Mouse (Mus musculus) forebrain, postnatal 0 days (tissue): Measurements from ENCODE around the gene Dgki. TPM values are rescaled to one million over a fixed set of nuclear protein-coding genes. Genes with fewer than 3 reads are reported as not detected.

ENCODE experiments used
- ATAC-seq: fragments of 200-750 bp; cut with Nextera tagmentation; 2 replicates; pipeline ENCODE4 v1.8.0; 2017; ENCODE audit warnings: mild to moderate bottlenecking, moderate library complexity
- DNase-seq: peaks from one replicate; pipeline ENCODE4 v3.0.0-alpha.2; 2015
- H3K27ac ChIP-seq: fragments of 300-500 bp; sonication (generic); 2 replicates; pipeline ENCODE4 v1.5.1; 2014; ENCODE audit warnings: low read depth, mild to moderate bottlenecking, antibody characterized with exemption, low read length, moderate library complexity, mixed read lengths
- H3K27me3 ChIP-seq: fragments of 300-500 bp; sonication (generic); 2 replicates; pipeline ENCODE4 v1.6.1; 2014; ENCODE audit warnings: mild to moderate bottlenecking, low read length, mixed read lengths; ENCODE audit not compliant: insufficient read depth
- H3K36me3 ChIP-seq: fragments of 300-500 bp; sonication (generic); 2 replicates; pipeline ENCODE4 v1.6.1; 2014; ENCODE audit warnings: mild to moderate bottlenecking, moderate library complexity; ENCODE audit not compliant: insufficient read depth
- H3K4me1 ChIP-seq: fragments of 300-500 bp; sonication (generic); 2 replicates; pipeline ENCODE4 v1.6.1; 2014; ENCODE audit warnings: antibody characterized with exemption; ENCODE audit not compliant: insufficient read depth
- H3K4me2 ChIP-seq: fragments of 300-500 bp; sonication (generic); 2 replicates; pipeline ENCODE4 v1.6.1; 2014; ENCODE audit warnings: low read depth, mild to moderate bottlenecking, moderate library complexity
- H3K4me3 ChIP-seq: fragments of 300-500 bp; sonication (generic); 2 replicates; pipeline ENCODE4 v1.5.1; 2014; ENCODE audit warnings: low read depth, low read length, mixed read lengths
- H3K9ac ChIP-seq: fragments of 300-500 bp; sonication (generic); 2 replicates; pipeline ENCODE4 v1.6.1; 2014; ENCODE audit warnings: mild to moderate bottlenecking
- H3K9me3 ChIP-seq: fragments of 300-500 bp; sonication (generic); 2 replicates; pipeline ENCODE4 v1.6.1; 2016; ENCODE audit warnings: low read length
- CTCF ChIP-seq: sonication (generic); IDR thresholded peaks from 2 replicates; pipeline ENCODE4 v1.5.1; 2016; ENCODE audit warnings: antibody characterized with exemption, control low read depth, low read depth
- WGBS: fragments of 180-500 bp; shearing (Covaris S2); extraction: QIAGEN DNeasy Blood & Tissue Kit; methylation state at CpG from one replicate; pipeline ENCODE4 v1.1.7; 2014; 5-methylcytosine and 5-hydroxymethylcytosine counted together
- polyA plus RNA-seq: library from polyadenylated mRNA; unstranded; fragments of >200 nt; fragmentation: Nextera tagmentation; extraction: Ambion mirVana; gene quantifications from 2 replicates; pipeline ENCODE4 v1.2.1, GENCODE M21; 2015
- total RNA-seq: library from RNA; depleted of rRNA; stranded (reverse); fragments of >200 nt; gene quantifications from 2 replicates; pipeline ENCODE4 v1.2.3, GENCODE M21; 2014

Dgki gene
- total and polyA plus RNA-seq, 2 experiments from 2014 or later, result 5.5 to 34.0 TPM

DNA sequence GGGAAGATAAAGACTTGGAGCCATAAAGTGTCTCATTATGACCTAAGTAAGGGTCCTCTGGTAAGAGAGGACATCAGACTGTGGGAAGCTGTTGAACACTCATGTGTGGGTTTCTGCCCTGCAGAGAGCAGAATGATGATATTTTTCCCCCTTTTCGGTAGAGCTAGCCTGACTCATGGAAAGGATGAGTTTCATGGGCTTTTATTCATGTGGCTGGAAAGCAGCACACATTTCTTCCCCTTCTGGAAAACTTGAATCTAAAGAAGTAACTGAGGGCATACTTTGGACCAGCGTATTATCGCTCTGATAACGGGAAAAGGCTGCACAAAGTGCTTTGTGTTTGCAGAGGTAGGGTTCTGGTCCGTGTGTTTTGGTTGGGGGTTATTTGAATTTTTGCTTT lies 99.1 kb downstream of the Dgki start:
- H3K36me3 ChIP-seq, result no peaks in the 10 kb centered on the region
- H3K9ac ChIP-seq, result no peak overlapping the region
- H3K27me3 ChIP-seq, result no peaks in the 10 kb centered on the region
- no peaks in the 10 kb centered on the region for H3K9me3 ChIP-seq
- H3K27ac ChIP-seq, result no peak overlapping the region
- no peak overlapping the region for H3K4me2 ChIP-seq
- WGBS, result 92% methylated on average over 5 of the region's 5 CpGs
- no peak for ATAC-seq
- no peak overlapping the region for H3K4me3 ChIP-seq
- DNase-seq, result no peak
- no peak for TF ChIP-seq CTCF
- H3K4me1 ChIP-seq, result no peaks in the 10 kb centered on the region

GRCm38 (mm10) chr6:37199502-37199901 lies 100.5 kb downstream of the Dgki start:
- WGBS, result 86% methylated on average over 3 of the region's 3 CpGs
- Histone ChIP-seq H3K4me3 (no peak overlapping the region), H3K9ac (no peak overlapping the region), H3K36me3 (no peaks in the 10 kb centered on the region), H3K27ac (no peak overlapping the region), H3K4me1 (no peaks in the 10 kb centered on the region), H3K27me3 (no peaks in the 10 kb centered on the region), H3K4me2 (no peak overlapping the region), H3K9me3 (no peaks in the 10 kb centered on the region)
- ATAC-seq (no peak), DNase-seq (no peak)
- no peak for TF ChIP-seq CTCF

- TF ChIP-seq CTCF, result no peak
- H3K4me3 ChIP-seq, result no peak overlapping the region
- H3K27me3 ChIP-seq, result no peaks in the 10 kb centered on the region
- no peaks in the 10 kb centered on the region for H3K36me3 ChIP-seq
- H3K9me3 ChIP-seq, result no peaks in the 10 kb centered on the region
- H3K9ac ChIP-seq, result no peak overlapping the region
- no peaks in the 10 kb centered on the region for H3K4me1 ChIP-seq
- DNase-seq (no peak), ATAC-seq (no peak)
- no peak overlapping the region for H3K4me2 ChIP-seq
- H3K27ac ChIP-seq, result no peak overlapping the region
- WGBS, result 67% methylated on average over 13 of the region's 13 CpGs
Observed at GRCm38 (mm10) chr6:37197745-37198144, 102.2 kb downstream of the Dgki start.

GRCm38 (mm10) chr6:37196870-37197269 lies 103.1 kb downstream of the Dgki start:
- H3K27ac ChIP-seq, result no peak overlapping the region
- H3K4me3 ChIP-seq, result no peak overlapping the region
- no peaks in the 10 kb centered on the region for H3K9me3 ChIP-seq
- no peak for TF ChIP-seq CTCF
- no peak for ATAC-seq
- H3K9ac ChIP-seq, result no peak overlapping the region
- H3K27me3 ChIP-seq, result no peaks in the 10 kb centered on the region
- H3K4me1 ChIP-seq, result no peaks in the 10 kb centered on the region
- DNase-seq, result no peak
- no peak overlapping the region for H3K4me2 ChIP-seq
- H3K36me3 ChIP-seq, result no peaks in the 10 kb centered on the region
- WGBS, result 43% methylated on average over 5 of the region's 5 CpGs

DNA sequence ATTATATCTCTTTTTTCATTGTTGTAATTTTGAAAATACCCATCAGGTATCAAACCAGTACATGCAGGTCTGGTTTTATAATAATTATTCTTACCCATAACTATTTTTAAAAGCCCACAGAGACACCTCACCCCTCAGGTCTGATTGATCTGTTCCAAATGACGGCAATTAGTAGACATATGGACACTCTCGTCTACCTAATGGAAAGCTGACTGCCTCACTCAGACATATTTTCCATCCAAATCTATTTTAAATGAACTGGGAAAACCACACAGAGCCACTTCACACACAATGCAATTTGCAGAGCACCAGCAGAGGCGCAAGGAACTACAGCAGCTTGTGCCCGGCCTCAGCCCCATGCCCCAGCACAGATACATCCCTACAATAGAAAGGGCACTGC lies 104.2 kb downstream of the Dgki start:
- no peak overlapping the region for H3K9ac ChIP-seq
- no peaks in the 10 kb centered on the region for H3K27me3 ChIP-seq
- H3K27ac ChIP-seq, result no peak overlapping the region
- no peak for DNase-seq
- H3K9me3 ChIP-seq, result no peaks in the 10 kb centered on the region
- H3K36me3 ChIP-seq, result no peaks in the 10 kb centered on the region
- no peak overlapping the region for H3K4me3 ChIP-seq
- peak; percentile 32; the same call in 1 of the 2 replicates for ATAC-seq
- no peak overlapping the region for H3K4me2 ChIP-seq
- H3K4me1 ChIP-seq, result no peaks in the 10 kb centered on the region
- no peak for TF ChIP-seq CTCF
- 60% methylated on average over 4 of the region's 4 CpGs for WGBS

DNA sequence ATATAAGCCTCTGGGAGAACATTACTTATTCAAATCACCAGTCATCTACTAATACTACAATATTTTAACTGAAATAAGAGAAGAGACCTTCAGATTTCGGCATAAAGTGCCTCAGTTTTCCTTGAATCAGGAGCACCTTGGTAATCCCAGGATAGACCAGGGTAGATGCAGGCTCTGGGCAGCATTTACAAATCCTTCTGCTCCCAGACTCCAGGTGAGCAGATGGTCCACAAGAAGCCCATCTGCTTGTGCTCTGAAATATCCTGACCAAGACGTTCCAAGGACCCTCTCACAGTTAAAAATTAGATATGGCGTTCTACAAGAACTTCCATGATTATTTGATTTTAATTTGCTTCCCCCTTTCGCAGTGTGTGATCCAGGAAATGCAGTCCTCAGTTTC lies 118.0 kb downstream of the Dgki start:
- Histone ChIP-seq H3K4me2 (no peak overlapping the region), H3K27ac (no peak overlapping the region), H3K4me1 (no peaks in the 10 kb centered on the region), H3K36me3 (no peaks in the 10 kb centered on the region), H3K9ac (no peak overlapping the region), H3K27me3 (no peaks in the 10 kb centered on the region), H3K9me3 (no peaks in the 10 kb centered on the region), H3K4me3 (no peak overlapping the region)
- WGBS, result 71% methylated on average over 4 of the region's 4 CpGs
- TF ChIP-seq CTCF, result no peak
- no peak for DNase-seq
- no peak for ATAC-seq

GRCm38 (mm10) chr6:37171149-37171832 lies 128.7 kb downstream of the Dgki start:
- Histone ChIP-seq H3K4me3 (no peak overlapping the region), H3K36me3 (no peaks in the 10 kb centered on the region), H3K9ac (no peak overlapping the region; the same call in 1 of the 2 replicates), H3K27ac (peak overlapping the region; percentile 83), H3K9me3 (no peaks in the 10 kb centered on the region), H3K4me1 (peaks cover 19% of the 10 kb centered on the region), H3K27me3 (no peaks in the 10 kb centered on the region), H3K4me2 (peak overlapping the region; percentile 26)
- ATAC-seq (peak; percentile 88), DNase-seq (peak; percentile 48)
- 27% methylated on average over 12 of the region's 12 CpGs for WGBS
- TF ChIP-seq CTCF, result no peak
